In the genomic region with DNA sequence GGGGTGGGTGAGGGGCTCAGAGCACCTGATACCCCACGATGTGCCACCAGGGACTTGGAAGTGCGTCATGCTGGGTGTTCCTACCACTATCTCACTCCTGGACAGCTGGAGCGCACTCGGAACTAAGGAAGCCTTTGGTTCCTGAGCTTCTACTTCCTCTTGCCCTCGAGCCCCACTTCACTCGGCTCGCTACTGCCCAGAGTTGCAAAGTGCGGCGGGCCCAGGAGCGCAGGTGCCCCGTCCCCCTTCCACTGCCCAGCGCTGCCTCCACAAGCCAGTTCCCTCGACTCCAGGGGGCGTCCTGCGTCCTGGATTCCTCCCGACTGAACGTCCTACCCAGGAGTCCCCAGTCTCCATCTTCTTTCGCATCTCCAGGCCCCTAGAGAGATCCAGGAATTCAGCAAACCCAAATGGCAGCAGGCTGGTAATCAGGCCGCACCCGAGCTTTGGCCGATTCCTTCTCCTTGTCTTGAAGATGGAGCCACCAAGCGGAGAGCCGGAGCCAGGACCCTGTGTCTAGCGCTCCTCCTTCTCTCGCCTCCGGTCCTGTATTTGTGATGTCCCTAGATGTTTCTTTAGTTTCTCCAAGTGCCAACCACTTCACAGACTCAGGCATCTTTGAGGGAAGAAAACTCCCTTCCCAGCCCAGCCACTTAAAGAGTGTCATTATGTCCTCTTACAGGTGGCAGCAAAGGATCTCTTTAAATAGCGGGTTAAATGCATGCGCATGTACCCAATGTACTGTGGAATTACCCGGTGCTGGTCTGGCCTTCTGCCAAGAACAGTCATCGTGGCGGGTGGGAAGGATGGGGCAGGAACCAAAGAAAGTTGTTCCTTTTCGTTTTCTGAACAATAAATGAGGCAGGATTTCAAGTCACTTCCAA, we compare ENCODE assay signal across 8 mouse cellular contexts. TPM values are rescaled to one million over a fixed set of nuclear protein-coding genes. Genes with fewer than 3 reads are reported as not detected.
A peak's percentile ranks its signal among the peaks of the same experiment; 100 is the strongest.
DNase-seq lines count a peak whose midpoint lies in the region; ATAC-seq and TF ChIP-seq lines count a peak whose summit lies in the region.

No protein-coding gene starts in this region.

- peak overlapping the region; percentile 69 to 88 for H3K4me3 ChIP-seq in MEL (ENCODE audit: control insufficient read depth in 1 of 2, insufficient read depth in 1 of 2, low read depth in 2 of 2, low read length in 2 of 2)
- peak overlapping the region; percentile 76 for H3K4me3 ChIP-seq in forebrain, embryonic 14.5 days (ENCODE audit: low read depth, low read length)
- peak overlapping the region; percentile 83 for H3K4me3 ChIP-seq in lung, postnatal 0 days (ENCODE audit: low read depth, low read length)

- peak; percentile 49 for ATAC-seq in cerebellum, adult (ENCODE audit: insufficient number of reproducible peaks, low FRiP score, low TSS enrichment)
- ATAC-seq in forebrain, embryonic 14.5 days = peak; percentile 56
- peak; percentile 64 for ATAC-seq in lung, postnatal 0 days

- peaks cover 0 to 1% of the 10 kb centered on the region in 2 experiments; a peak in 1 of 4 replicates for H3K27me3 ChIP-seq in MEL (ENCODE audit: control insufficient read depth in 1 of 2, insufficient read depth in 2 of 2, low read length in 2 of 2)
- H3K27me3 ChIP-seq in forebrain, embryonic 14.5 days (replicated peaks; ENCODE audit: control insufficient read depth, insufficient read depth, low read length) = no peaks in the 10 kb centered on the region
- no peaks in the 10 kb centered on the region for H3K27me3 ChIP-seq in lung, postnatal 0 days (replicated peaks; ENCODE audit: insufficient read depth, low read length)

- TF ChIP-seq POLR2A in MEL (IDR thresholded peaks at IDR 0.05; ENCODE audit: control insufficient read depth in 1 of 2, insufficient read depth in 1 of 2, low read depth in 1 of 2, low read length in 2 of 2, poor library complexity in 1 of 2) = peak; percentile 4 to 32; a peak in 2 of 4 replicates

- DNase-seq in MEL (ENCODE audit: low read depth, low spot score) = peak; percentile 87
- peak; percentile 82 for DNase-seq in forebrain, embryonic 14.5 days (ENCODE audit: low spot score)
- peak; percentile 67 for DNase-seq in heart, postnatal 4 days
- peak; percentile 50 for DNase-seq in layer of hippocampus, adult 9-11 months
- DNase-seq in lung, postnatal 0 days (ENCODE audit: low spot score) = peak; percentile 83
- peak; percentile 62 for DNase-seq in ovary, postnatal 36 days (ENCODE audit: low spot score)
- peak; percentile 64 to 69 for DNase-seq in thymus, postnatal 36 days

- H3K36me3 ChIP-seq in MEL (ENCODE audit: control insufficient read depth in 1 of 2, insufficient read depth in 2 of 2, low read length in 2 of 2) = peaks cover 0 to 11% of the 10 kb centered on the region in 2 experiments; a peak in 2 of 4 replicates
- no peaks in the 10 kb centered on the region for H3K36me3 ChIP-seq in forebrain, embryonic 14.5 days (ENCODE audit: control insufficient read depth, insufficient read depth, low read length)
- no peaks in the 10 kb centered on the region for H3K36me3 ChIP-seq in lung, postnatal 0 days (ENCODE audit: insufficient read depth, low read length)

- TF ChIP-seq EP300 in MEL (IDR thresholded peaks at IDR 0.05; ENCODE audit: low read depth in 1 of 2, low read length in 2 of 2) = no peak
- no peak for TF ChIP-seq EP300 in lung, postnatal 0 days (IDR thresholded peaks at IDR 0.05)

- no peaks in the 10 kb centered on the region for H3K9me3 ChIP-seq in MEL (replicated peaks; ENCODE audit: insufficient read depth, low read length)
- H3K9me3 ChIP-seq in forebrain, embryonic 14.5 days (replicated peaks; ENCODE audit: control insufficient read depth, low read length) = no peaks in the 10 kb centered on the region
- H3K9me3 ChIP-seq in lung, postnatal 0 days (ENCODE audit: low read length) = no peaks in the 10 kb centered on the region

- peak overlapping the region; percentile 92 for H3K9ac ChIP-seq in MEL (ENCODE audit: control insufficient read depth, low read depth, low read length, poor library complexity, severe bottlenecking)
- H3K9ac ChIP-seq in forebrain, embryonic 14.5 days (ENCODE audit: low read length) = peak overlapping the region; percentile 94
- peak overlapping the region; percentile 80 for H3K9ac ChIP-seq in lung, postnatal 0 days (replicated peaks; ENCODE audit: low read depth)

- peaks cover 38% of the 10 kb centered on the region for H3K79me2 ChIP-seq in MEL (ENCODE audit: control insufficient read depth, insufficient read depth, low read length, poor library complexity)

- TF ChIP-seq RAD21 in MEL (IDR thresholded peaks at IDR 0.05; ENCODE audit: low read depth, low read length) = no peak; the same call in none of the 2 replicates

- peak overlapping the region; percentile 95 for H3K4me2 ChIP-seq in forebrain, embryonic 14.5 days (ENCODE audit: low read length)
- peak overlapping the region; percentile 98 for H3K4me2 ChIP-seq in lung, postnatal 0 days (replicated peaks; ENCODE audit: low read depth, low read length)

- under 1% methylated on average over 32 of the region's 32 CpGs for WGBS in forebrain, embryonic 14.5 days
- under 1% methylated on average over 32 of the region's 32 CpGs for WGBS in lung, postnatal 0 days

- H3K27ac ChIP-seq in MEL (ENCODE audit: control insufficient read depth, low read depth, low read length) = peak overlapping the region; percentile 82
- H3K27ac ChIP-seq in forebrain, embryonic 14.5 days (ENCODE audit: low read depth, low read length) = peak overlapping the region; percentile 95
- peak overlapping the region; percentile 94 for H3K27ac ChIP-seq in lung, postnatal 0 days (ENCODE audit: low read length)

- peak in 2 of 3 experiments; percentile 26 to 45; a peak in 2 of 6 replicates for TF ChIP-seq CTCF in MEL (IDR thresholded peaks at IDR 0.05 in 2 of 3, conservative IDR thresholded peaks at IDR 0.05 in 1 of 3; ENCODE audit: control insufficient read depth in 1 of 3, insufficient read depth in 1 of 3, low read depth in 2 of 3, low read length in 3 of 3, poor library complexity in 1 of 3, severe bottlenecking in 1 of 3)
- TF ChIP-seq CTCF in lung, postnatal 0 days (IDR thresholded peaks at IDR 0.05) = peak; percentile 68

- peaks cover 3% of the 10 kb centered on the region in 2 experiments; a peak in 2 of 4 replicates for H3K4me1 ChIP-seq in MEL (ENCODE audit: control insufficient read depth in 1 of 2, insufficient read depth in 2 of 2, low read length in 2 of 2)
- peaks cover 7% of the 10 kb centered on the region for H3K4me1 ChIP-seq in forebrain, embryonic 14.5 days (ENCODE audit: control insufficient read depth, insufficient read depth, low read length)
- peaks cover 8% of the 10 kb centered on the region; the same call in 1 of the 2 replicates for H3K4me1 ChIP-seq in lung, postnatal 0 days (ENCODE audit: insufficient read depth, low read depth, low read length)

TF ChIP-seq in MEL, 35 proteins besides CTCF, POLR2A, EP300 and RAD21 (continues in another document):
- TF ChIP-seq ZMIZ1 (IDR thresholded peaks at IDR 0.05; ENCODE audit: low read depth, low read length) (no peak), MAX (IDR thresholded peaks at IDR 0.05; ENCODE audit: low read length) (no peak; the same call in 1 of the 2 replicates), NRF1 (IDR thresholded peaks at IDR 0.05; ENCODE audit: insufficient read depth, low read depth, low read length, poor library complexity, severe bottlenecking) (0 out of 2 replicates have a peak, but pooled peaks have one; percentile 35), TBP (IDR thresholded peaks at IDR 0.05; ENCODE audit: low read depth, low read length) (no peak), GABPA (IDR thresholded peaks at IDR 0.05; ENCODE audit: low read depth, low read length) (no peak), GATA1 (IDR thresholded peaks at IDR 0.05; ENCODE audit: low read depth, low read length) (no peak), HCFC1 (IDR thresholded peaks at IDR 0.05; ENCODE audit: low read depth, low read length) (no peak), POLR2AphosphoS2 (IDR thresholded peaks at IDR 0.05; ENCODE audit: low read length) (no peak), TAL1 (IDR thresholded peaks at IDR 0.05; ENCODE audit: low read length) (no peak), MYB (IDR thresholded peaks at IDR 0.05; ENCODE audit: low read depth, low read length) (no peak), ELF1 (IDR thresholded peaks at IDR 0.05; ENCODE audit: low read depth, low read length) (no peak), MEF2A (IDR thresholded peaks at IDR 0.05; ENCODE audit: extremely low read depth, insufficient replicate concordance, low read depth, low read length, poor library complexity, severe bottlenecking) (no peak), TCF12 (IDR thresholded peaks at IDR 0.05; ENCODE audit: low read depth, low read length) (no peak), E2F4 (IDR thresholded peaks at IDR 0.05; ENCODE audit: borderline replicate concordance, low read depth, low read length) (no peak), POLR2AphosphoS5 (IDR thresholded peaks at IDR 0.05; ENCODE audit: borderline replicate concordance, low read depth, low read length) (no peak), USF1 (IDR thresholded peaks at IDR 0.05; ENCODE audit: low read depth, low read length) (no peak), MAFK (IDR thresholded peaks at IDR 0.05; ENCODE audit: borderline replicate concordance, low read depth, low read length) (no peak), ZNF384 (IDR thresholded peaks at IDR 0.05; ENCODE audit: low read depth, low read length) (no peak), ZC3H11A (IDR thresholded peaks at IDR 0.05; ENCODE audit: low read depth, low read length) (no peak), CHD1 (IDR thresholded peaks at IDR 0.05; ENCODE audit: low read depth, low read length) (no peak), KAT2A (conservative IDR thresholded peaks at IDR 0.05; ENCODE audit: low read depth, low read length) (no peak), MYC (IDR thresholded peaks at IDR 0.05; ENCODE audit: low read depth, low read length) (peak; percentile 60; the same call in 1 of the 2 replicates), MAZ (IDR thresholded peaks at IDR 0.05; ENCODE audit: low read depth, low read length) (no peak), MXI1 (IDR thresholded peaks at IDR 0.05; ENCODE audit: low read depth, low read length) (peak; percentile 43; the same call in 1 of the 2 replicates), CHD2 (IDR thresholded peaks at IDR 0.05; ENCODE audit: low read length) (no peak; the same call in 1 of the 2 replicates), UBTF (IDR thresholded peaks at IDR 0.05; ENCODE audit: borderline replicate concordance, insufficient read depth, low read depth, low read length) (no peak; the same call in 1 of the 2 replicates)

RNA-seq across cellular contexts. Expression of gene Setd7, which starts 0.7 kb away (rescaled TPM):
- 8.4 and 11.3 TPM in 2 replicates for total RNA-seq in MEL (2012; rRNA removed)
- 10 to 100 TPM; 15.3 to 37.9 TPM for polyA plus RNA-seq in MEL (2012; ENCODE audit: insufficient read depth in 1 of 2, insufficient read length in 2 of 2, low read depth in 1 of 2, low replicate concordance in 2 of 2, missing spikeins in 1 of 2)
- polyA plus RNA-seq in forebrain, embryonic 14.5 days (2014; fragmentation: Nextera tagmentation; extraction: Ambion mirVana) = 3.7 and 5.2 TPM in 2 replicates
- total RNA-seq in heart, postnatal 4 days (2021) = 10 to 100 TPM; 54.0 to 58.7 TPM
- 2.1 TPM in 2 replicates for polyA plus RNA-seq in lung, postnatal 0 days (2015; fragmentation: Nextera tagmentation; extraction: Ambion mirVana)

Comparison
In these comparisons a context has a peak if more than half of its experiments do, and no peak if none do; other contexts are left out.
1. Peak in every context shown above with its lines: DNase-seq, ATAC-seq, H3K4me3 ChIP-seq and H3K27ac ChIP-seq.